Mouse (Mus musculus) cerebellum, adult 11 months (tissue): Measurements from ENCODE around the gene Spag5.
A peak's percentile ranks its signal among the peaks of the same experiment; 100 is the strongest.

ENCODE experiments used
- DNase-seq: peaks from one replicate; pipeline ENCODE4 v3.0.0; 2022

Spag5 gene

DNA sequence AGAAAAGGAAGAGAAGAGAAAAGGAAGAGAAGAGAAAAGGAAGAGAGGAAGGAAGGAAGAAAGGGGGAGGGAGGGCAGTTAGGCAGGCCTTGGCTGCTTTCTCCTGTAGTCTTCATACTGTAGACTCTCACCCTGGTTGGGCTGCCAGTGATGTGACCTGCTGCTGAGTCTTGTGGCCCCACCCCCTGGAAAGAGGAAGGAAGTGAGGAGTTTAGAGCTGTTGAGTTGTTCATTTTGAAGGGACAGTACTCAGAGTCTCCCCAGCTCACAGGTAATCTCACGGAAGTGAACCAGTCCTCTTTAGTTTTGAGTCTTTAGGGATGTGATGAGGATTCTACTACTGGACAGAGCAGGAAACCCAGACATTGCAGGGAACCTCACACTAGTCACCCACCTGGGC, 51.8 kb downstream of the Spag5 start:
- DNase-seq, result no peak

DNA sequence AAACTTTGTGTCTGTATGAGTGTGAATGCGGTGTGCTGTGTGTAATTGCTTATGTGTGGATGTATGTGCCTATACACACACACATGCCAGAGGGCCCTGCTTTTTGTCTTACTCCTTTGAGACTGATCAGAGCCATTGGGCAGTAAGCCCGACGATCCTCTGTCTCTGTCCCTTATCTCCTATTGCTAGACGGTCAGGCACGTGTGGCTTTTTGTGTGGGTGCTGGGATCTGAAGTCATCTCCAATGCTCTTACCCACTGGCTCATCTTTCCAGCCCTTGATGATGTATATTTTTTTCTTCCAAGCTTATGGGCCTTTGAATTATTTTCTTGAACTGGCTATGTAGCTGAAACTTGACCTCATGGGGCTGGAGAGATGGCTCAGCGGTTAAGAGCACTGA, 53.6 kb downstream of the Spag5 start:
- DNase-seq, result no peak

DNA sequence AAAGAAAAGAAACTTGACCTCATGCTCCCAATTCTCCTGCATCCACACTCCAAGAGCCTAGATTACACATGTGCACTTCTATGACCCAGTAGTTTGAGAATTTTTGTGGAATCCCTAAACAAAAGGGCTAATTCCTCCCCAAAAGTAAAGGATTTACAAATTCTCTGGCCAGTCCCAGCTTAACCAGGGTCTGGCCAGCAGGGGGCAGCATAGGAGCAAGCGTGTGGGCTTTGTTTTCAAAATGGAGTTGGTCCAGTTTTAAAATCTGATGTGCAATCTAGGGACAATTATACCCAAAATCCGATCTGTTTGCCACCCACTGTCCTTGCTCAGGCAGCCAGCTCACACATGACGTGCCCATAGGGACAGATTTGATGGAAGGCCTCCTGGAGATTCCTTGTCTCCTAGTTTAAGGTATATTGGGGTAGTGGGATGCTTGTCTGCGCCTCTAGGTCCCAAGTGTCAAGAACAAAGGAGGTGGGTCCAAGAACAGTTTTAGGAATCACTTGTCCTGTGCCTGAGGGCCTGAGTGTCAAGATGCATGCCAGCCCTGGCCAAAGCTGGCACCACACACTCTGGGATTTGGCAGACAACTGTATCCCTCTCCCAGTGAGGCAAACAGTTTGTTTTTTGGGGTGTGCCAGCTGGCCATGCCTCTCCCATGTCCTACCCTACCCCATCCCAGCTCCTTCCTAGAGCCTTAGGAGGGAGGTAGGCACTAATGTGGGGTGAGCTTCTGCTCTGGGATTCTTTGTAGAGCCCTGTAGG, 54.3 kb downstream of the Spag5 start:
- peak; percentile 53 for DNase-seq

DNA sequence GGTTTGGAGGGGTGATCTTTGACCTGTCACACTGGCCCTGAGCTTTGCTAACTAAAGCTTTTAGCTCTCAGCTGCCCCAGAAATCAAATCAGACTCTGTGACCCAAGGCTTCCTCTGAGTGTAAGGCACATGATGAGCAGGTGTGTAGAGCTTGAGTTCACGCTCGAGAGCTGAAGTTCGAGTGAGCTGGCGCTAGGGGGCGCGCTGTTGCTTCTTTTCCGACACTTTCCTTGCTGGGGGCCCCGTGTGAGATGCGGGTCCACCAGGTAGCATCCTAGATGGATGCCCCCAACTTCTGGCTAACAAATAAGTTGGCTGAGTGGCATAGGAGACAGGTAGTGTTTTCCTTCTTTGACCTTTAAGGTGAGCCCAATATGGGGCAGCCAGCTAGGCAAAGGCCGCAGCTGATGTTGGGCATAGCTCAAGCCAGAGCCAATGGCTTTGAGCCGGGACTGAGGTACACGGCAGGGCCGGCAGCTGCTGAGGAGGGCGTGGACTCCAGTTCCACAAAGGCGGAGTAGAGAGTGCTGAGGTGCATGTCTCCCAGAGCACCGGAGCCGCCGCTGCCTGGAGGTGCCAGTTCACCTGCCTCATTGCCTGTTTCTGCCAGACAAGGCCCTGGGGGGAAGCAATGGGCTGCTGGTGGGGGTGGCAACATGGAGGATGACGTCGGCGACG, 57.1 kb downstream of the Spag5 start:
- no peak for DNase-seq

DNA sequence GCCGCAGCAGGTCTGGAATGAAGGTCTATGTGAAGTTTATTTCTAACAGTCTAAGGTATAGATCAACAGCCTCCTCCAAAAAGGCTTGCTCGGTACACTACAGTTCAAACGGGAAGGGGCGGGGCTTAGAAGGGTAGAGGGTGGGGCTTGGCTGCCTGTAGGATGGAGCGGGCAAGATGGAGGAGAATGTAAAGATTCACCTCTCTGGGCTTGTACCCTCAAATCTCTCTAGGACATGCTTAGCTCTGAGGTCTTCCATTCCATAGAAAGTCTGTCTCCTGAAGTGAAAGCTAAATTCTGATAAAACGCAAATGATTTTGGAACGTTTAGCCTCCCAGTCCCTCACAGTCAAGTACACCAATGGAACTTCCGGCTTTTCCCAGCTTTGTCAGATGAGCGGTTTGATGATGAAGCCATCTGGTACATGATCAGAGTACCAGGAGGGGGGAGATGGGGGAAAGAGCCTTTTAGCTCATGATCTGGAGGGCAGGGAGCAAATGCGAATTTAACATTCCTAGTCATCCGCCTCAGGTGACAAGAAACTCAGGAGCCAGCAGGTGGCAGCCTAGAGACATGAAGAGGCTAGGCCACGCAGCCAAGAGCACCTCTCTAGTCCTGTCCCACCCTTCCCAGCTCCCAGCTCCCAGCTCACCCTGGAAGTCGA, 58.9 kb downstream of the Spag5 start:
- DNase-seq, result peak; percentile 62

DNA sequence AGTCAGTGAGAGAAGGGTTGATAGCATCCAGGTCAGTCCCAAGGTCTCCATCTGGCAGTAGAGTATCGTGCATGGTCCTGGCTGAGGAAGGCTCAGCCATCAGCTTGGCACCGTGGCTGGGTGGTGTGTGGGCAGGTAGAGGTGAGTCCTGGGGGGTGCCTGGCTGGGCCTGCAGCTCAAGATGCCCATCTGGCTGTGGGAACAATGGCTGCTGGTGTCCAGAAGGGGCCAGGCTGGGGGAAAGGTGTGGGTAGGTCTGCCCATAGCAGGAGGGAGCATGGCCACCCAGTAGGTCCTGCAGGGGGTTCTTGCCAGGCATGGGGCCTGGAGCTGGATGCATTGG, 59.4 kb downstream of the Spag5 start:
- no peak for DNase-seq

DNA sequence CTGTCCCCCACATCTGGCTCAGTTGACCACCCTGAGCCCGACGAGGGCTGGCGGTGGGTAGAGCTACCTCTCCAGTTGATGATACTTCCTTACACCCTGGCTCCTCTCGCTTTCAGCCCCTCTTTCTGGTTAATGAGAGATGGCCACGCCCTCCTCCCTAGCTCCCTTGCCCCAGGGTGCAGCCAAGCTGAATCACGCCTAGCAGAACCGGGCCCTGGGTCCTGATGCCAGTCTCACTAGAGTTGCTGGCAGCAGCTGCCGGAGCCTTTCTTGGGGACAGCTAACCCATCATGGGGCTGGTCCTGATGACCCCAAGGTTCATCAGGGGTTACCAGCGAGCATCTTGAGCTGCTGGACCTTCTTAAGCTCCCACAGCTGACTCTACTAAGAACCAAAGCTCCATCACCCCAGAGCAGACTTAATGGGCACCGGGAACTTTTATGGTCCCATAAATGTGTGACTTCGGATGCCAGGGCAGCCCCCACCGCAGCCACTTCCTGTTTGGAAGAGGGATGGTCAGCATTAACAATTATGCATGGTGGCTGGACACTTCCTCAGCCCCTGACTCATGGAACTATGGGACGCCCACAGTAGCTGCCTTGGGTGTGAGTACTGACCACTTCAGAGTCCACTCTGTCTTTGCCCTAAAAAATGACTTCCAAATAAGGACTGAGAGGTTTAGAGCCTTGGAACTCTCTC, 62.1 kb downstream of the Spag5 start:
- DNase-seq, result no peak

DNA sequence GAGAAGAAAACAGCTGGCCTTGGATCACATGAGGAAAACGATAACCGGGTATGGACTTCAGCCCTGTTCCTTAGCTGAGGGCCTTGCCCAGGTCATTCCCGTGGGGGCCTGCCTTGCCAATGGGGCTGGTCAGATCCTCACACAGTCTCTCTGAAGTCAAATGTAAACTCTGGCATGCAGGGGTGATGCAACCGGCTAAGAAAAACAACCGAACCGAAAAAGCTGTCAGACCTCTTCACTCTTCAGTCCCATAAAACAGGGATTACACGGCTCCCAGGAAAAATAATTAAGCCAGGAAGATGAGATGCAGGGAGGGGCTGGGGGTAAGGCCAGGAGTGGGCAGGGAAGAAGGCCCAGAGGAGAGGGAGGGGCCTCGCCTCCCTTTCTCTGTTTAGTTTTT, 62.8 kb downstream of the Spag5 start:
- no peak for DNase-seq

DNA sequence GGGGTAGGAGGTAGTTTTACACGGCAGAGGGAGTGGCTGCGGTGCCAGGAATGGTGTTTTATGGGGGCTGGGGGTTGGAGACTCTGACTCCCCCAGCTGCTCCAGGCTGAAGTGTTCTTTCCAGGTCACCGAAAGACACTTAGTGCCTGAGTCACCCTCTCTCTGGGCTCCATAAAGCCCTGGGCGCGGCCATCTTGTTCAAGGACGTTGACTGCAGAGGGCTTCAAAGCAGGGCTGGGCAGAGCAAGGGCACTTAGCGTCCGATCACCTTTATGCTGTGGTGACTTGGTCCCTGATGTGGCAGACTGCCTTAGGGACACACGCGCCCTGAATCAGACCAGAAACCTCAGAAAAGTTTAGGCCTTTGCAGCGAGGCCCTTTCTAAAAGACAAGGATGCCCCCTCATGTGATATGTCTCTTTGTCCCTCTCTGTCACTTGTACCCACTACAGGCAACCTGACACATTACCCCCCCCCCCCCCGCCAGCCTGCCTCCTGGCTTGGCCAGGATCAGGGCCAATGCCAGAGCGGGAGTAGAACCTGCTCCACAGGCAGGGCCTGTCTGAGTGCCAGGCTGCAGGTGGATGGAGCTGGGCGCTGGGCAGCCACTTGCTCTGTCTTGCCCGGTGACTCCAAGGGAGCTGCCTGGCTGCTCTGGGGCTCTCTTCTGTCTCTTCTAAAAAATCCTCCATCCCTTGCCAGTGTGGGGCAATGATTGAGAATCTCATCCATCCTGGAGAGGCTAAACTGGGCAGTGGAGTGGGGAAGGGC, 66.3 kb downstream of the Spag5 start:
- no peak for DNase-seq

DNA sequence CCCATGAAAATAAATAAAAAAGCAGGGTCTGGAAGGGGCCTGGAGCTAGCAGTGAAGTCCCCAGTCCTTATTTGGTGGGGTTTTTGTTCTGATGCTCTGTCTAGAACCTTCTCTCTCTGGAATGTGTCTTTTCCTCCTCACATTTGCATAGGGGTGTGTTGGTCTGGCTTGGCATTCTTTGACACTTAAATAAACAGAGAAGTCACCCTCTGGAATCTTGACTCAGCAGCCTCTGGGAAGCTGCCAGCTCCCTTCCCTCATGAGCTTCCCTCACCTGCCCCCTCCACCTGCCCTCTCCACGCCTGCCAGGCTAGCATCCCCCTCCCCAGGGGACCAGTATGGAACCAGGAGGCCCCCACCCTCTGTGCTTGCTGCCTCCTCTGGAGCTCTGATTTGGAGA, 69.1 kb downstream of the Spag5 start:
- DNase-seq, result no peak

DNA sequence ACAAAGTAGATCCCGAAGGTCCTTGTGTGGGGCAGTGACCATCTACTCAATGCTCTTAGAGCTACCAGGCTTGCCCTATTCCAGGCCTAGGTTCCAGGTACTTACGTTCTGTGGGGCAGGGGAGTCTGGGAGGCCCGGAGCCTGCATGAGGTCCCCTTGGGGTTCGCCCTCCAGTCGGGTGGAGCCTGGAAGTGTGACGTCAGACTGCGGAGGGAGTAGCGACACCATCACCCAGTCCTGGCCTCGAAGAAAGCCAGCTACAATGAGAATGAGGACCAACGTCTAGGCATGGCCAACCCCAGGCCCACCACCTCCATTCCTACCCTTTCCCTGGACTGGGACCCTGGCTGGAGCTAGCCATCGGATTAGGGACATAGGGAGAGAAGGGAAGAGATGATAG, 70.4 kb downstream of the Spag5 start:
- no peak for DNase-seq
